Mouse (Mus musculus): Measurements from ENCODE around the gene Zfp800. TPM values are rescaled to one million over a fixed set of nuclear protein-coding genes. Genes with fewer than 3 reads are reported as not detected.
A peak's percentile ranks its signal among the peaks of the same experiment; 100 is the strongest.

Gene Zfp800
- total RNA-seq, 2 experiments from 2014 or later, result 20.7 to 25.7 TPM

- no peak for DNase-seq (ENCODE audit: low spot score in 2 of 2)
- no peak for TF ChIP-seq CTCF (conservative IDR thresholded peaks at IDR 0.05)
- Histone ChIP-seq H3K4me3 (no peak overlapping the region; the same call in 1 of the 2 replicates), H3K27ac (no peak overlapping the region)
These were observed 78.0 kb downstream of the Zfp800 start for GRCm38 (mm10) chr6:28319648-28320270.

DNA sequence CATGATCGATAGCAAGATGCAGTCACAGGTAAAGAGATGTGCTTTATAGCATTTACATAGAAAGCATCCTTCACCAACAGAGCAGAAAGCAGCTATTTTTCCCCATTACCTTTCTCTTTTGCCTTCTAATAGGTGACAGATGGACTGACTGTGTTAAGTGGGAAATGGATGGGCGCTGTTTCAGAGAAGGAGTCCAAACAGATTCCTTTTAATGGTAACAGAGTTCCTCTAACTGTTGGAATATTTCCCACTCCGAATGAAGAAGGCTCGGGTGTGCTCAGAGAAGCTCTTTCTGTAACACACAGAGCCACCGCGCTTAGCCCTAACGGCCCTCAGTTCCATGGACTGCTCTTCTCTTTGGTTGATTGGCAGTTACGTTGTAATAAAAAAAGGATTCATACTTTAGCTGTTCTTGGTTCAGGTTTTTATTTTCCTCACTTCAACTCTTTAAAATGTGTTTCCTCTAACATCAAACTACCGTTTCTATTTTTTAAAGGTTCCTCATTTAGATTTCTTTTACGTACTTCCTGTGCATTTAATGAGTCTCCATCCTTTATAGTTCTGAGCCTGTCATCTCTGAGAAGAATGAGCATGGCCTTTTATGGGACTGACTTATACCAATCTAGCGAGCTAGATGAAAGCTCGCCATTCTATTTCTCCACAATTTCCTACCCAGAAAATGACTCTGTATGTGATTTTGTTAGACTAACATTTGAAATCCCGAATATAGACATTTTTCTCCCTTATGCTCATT lies 78.8 kb downstream of the Zfp800 start:
- TF ChIP-seq CTCF (conservative IDR thresholded peaks at IDR 0.05), result no peak
- Histone ChIP-seq H3K27ac (no peak overlapping the region), H3K4me3 (no peak overlapping the region)
- DNase-seq (ENCODE audit: low spot score in 2 of 2), result no peak

DNA sequence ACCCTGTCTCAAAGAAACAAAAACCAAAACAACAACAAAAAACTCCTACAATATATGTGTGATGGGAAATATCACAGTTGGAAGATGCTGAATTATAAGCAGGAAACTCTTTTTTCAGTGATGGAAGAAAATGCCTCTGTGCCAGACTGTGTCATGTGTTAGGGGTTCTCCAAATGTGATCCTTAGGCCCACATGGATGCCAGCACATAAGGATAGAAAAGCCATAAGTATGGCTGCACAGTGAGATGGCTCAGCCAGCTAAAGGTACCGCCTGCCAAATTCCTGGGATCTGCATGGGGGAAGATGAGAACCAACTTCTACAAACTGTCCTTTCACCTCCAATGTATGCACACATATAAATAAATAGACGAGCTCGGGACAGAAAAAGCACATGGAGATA lies 82.6 kb downstream of the Zfp800 start:
- TF ChIP-seq CTCF (conservative IDR thresholded peaks at IDR 0.05), result no peak
- H3K27ac ChIP-seq, result no peak overlapping the region
- no peak for DNase-seq (ENCODE audit: low spot score in 2 of 2)
- H3K4me3 ChIP-seq, result no peak overlapping the region

DNA sequence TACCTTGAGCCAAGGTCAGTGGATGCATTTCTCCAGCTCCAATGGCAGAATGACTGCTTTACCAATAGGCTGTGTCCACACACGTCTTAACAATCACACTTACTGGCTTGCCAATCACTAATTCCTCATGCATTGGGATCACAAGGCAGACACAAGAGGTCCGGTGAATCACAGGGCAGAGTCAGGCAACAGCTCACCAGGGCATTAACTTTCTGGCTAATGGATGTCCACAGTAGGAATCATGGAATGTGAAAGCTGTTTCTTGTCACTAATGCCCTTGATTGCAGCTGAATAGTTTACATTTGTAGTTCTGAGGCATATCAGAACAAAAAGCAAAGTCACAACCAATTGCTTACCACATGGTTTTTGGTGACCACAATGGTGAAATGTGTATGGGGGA lies 85.7 kb downstream of the Zfp800 start:
- no peak overlapping the region for H3K27ac ChIP-seq
- DNase-seq (ENCODE audit: low spot score in 2 of 2), result no peak
- TF ChIP-seq CTCF (conservative IDR thresholded peaks at IDR 0.05), result no peak
- no peak overlapping the region for H3K4me3 ChIP-seq

- no peak overlapping the region for H3K4me3 ChIP-seq
- no peak for DNase-seq (ENCODE audit: low spot score in 2 of 2)
- H3K27ac ChIP-seq, result no peak overlapping the region
- TF ChIP-seq CTCF (conservative IDR thresholded peaks at IDR 0.05), result peak; percentile 67
These were observed 88.1 kb downstream of the Zfp800 start for GRCm38 (mm10) chr6:28309692-28310091.

DNA sequence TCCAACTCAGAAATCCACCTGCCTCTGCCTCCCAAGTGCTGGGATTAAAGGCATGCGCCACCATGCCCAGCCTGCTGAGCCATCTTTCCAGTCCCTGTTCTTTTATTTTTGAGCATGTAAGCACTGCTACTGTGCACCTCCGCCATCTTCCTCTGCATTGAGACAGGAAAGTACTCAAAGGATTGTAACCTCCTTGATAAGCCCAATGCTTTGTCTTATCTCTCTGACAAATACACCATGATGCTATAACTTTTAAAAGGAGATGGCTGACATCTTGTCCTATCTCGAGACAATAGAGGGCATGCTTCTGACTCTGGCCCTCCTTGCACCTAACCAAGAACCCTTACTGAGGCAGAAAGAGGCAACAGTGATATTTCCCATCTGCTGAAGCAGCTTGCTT lies 88.9 kb downstream of the Zfp800 start:
- Histone ChIP-seq H3K27ac (no peak overlapping the region), H3K4me3 (no peak overlapping the region)
- DNase-seq (ENCODE audit: low spot score in 2 of 2), result no peak
- TF ChIP-seq CTCF (conservative IDR thresholded peaks at IDR 0.05), result no peak

GRCm38 (mm10) chr6:28306702-28307101 lies 91.1 kb downstream of the Zfp800 start:
- no peak for DNase-seq (ENCODE audit: low spot score in 2 of 2)
- no peak for TF ChIP-seq CTCF (conservative IDR thresholded peaks at IDR 0.05)
- Histone ChIP-seq H3K27ac (no peak overlapping the region), H3K4me3 (no peak overlapping the region)

DNA sequence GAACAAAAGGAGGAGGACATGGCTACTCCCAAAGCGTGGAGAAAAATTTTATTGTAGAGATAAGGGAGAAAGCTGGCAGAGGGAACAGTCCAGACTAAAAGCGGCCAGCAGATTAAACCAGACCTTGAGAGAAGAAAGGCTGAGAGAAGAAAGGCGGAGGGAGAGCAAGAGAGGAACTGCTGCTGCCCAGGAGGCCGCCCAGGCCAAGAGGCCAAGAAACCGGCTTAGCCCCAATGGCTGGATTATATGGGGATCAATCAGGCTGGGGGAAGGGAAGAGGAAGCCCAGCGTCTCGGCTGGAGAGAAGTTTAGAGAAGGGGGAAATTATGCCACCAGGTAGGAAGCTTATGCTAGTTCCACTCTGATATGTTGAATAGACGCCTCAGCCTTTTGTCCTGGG lies 101.5 kb downstream of the Zfp800 start:
- H3K4me3 ChIP-seq, result no peak overlapping the region
- no peak overlapping the region for H3K27ac ChIP-seq
- no peak for DNase-seq (ENCODE audit: low spot score in 2 of 2)
- no peak for TF ChIP-seq CTCF (conservative IDR thresholded peaks at IDR 0.05)

DNA sequence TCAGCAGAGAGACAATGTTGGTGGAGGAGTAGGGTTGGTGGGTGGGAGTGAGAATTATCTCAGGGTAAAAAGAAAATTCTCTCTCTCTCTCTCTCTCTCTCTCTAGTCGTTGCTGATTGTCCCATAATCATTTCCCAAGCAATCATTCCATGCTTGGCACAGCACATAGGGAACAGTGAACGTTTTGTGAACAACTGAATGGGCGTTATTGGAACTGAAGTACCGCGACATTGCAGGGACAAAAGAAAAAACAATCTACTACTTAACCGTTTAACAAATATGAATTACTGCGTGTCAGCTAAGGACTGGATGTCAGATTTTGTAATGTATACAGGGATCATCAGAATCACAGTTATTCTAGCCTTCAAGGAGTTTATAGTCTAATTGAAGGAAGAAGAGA lies 102.2 kb downstream of the Zfp800 start:
- no peak for TF ChIP-seq CTCF (conservative IDR thresholded peaks at IDR 0.05)
- Histone ChIP-seq H3K27ac (no peak overlapping the region), H3K4me3 (no peak overlapping the region)
- DNase-seq (ENCODE audit: low spot score in 2 of 2), result no peak

DNA sequence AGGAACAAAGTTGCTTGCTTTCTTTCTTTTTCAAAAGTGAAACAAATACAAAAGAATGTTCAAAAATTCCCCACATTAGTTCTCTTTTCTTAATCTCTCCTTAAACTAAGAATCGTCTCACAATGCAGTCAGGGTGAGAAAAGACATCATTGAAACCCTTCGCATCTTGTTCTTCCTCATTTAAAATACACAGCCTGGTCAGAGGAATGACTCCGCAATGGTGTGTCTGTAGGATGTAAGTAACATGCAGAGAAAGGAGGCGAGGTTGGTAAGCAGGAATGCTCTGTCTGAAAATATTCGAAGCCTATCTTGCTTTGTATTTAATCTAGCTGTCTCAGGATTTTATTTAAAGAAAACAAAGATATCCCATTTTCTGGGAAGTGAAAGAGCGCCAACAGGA lies 105.0 kb downstream of the Zfp800 start:
- TF ChIP-seq CTCF (conservative IDR thresholded peaks at IDR 0.05), result no peak
- Histone ChIP-seq H3K4me3 (no peak overlapping the region), H3K27ac (no peak overlapping the region)
- no peak for DNase-seq (ENCODE audit: low spot score in 2 of 2)

DNA sequence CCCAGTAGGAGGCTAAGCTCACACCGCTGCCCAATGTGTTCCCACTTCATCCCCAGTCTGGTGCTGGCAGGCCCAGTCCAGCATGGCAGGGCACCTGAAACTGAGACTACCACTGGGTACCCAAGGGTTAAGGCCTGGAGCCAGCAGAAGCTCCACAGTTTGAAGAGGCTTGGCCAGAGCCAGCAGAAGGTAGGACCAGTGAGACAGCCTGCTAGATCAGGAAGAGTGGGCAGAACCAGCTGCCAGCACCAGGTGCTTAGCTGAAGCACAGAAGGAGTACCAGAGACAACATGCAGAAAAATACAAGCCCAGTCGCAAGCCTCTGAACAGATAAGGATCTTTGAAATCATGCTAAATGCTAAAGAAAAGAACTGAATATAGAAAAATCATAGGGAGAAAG lies 117.9 kb downstream of the Zfp800 start:
- TF ChIP-seq CTCF (conservative IDR thresholded peaks at IDR 0.05), result no peak
- Histone ChIP-seq H3K27ac (peak overlapping the region; percentile 51), H3K4me3 (no peak overlapping the region)
- DNase-seq (ENCODE audit: low spot score in 2 of 2), result peak; percentile 64 to 71

- Histone ChIP-seq H3K4me3 (peak overlapping the region; percentile 92), H3K27ac (peak overlapping the region; percentile 84)
- no peak for TF ChIP-seq CTCF (conservative IDR thresholded peaks at IDR 0.05)
- no peak for DNase-seq (ENCODE audit: low spot score in 2 of 2)
These were observed 135.6 kb downstream of the Zfp800 start for GRCm38 (mm10) chr6:28262198-28262621.

DNA sequence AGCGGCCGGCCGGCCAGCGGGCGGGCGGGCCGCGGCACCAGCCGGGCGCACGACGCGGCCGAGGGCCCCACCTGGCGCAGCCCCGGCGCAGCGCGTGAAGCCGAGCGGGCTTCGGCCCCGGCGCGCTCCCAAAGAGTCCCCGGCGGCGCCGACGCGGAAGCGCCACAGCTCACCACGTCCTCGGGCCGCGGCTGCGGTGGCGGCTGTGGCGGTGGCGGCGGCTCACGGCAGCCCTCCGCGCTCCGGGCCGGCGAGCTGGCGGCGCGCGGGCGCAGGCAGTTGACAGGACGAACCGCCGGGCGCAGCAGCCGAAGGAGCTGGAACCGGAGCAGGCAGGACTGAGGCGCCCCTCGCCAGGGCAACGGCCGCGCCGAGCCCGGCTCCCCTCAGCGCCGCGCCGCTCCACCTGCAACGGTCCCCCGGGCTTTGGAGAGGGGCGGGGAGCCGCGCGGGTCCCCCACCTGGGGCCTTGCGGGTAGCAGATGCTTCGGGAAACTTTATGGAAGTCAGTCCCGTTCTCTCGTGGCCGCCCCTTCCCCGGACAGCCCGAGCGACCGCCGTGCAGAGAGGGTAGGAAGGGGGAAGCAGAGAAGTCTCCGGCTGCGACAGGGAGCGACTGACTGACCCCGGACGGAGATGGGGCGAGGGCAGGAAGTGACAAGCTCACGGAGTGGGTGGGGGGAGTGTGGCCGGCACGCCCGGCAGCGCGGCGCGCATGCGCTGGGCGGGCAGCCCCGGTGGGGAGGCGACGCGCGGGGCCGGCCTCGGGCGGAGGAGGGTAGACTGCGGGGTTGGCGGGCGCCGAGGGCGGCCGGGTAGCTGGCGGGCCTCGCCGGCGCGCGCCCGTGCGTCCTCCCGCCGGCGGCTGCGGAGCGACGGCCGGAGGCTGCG lies 136.3 kb downstream of the Zfp800 start:
- H3K4me3 ChIP-seq, result peak overlapping the region; percentile 92
- DNase-seq (ENCODE audit: low spot score in 2 of 2), result peak; percentile 88 to 92
- TF ChIP-seq CTCF (conservative IDR thresholded peaks at IDR 0.05), result no peak
- peak overlapping the region; percentile 90 for H3K27ac ChIP-seq

Measured in layer of hippocampus, adult 2 months (tissue).